Mouse (Mus musculus): ENCODE measurements at regions not wholly inside any gene's neighbourhood (a gene's known extent, or its start where the extent isn't known, plus 50 kb on each side); places are given as distances from the start of the nearest gene placed in this dataset.

- Histone ChIP-seq H3K4me3 (ENCODE audit: low read depth, low read length) (no peak overlapping the region), H3K9me3 (ENCODE audit: low read length) (no peaks in the 10 kb centered on the region), H3K36me3 (ENCODE audit: insufficient read depth, low read length) (no peaks in the 10 kb centered on the region), H3K4me1 (ENCODE audit: insufficient read depth, low read depth, low read length) (peaks cover 7% of the 10 kb centered on the region; the same call in 1 of the 2 replicates), H3K4me2 (replicated peaks; ENCODE audit: low read depth, low read length) (no peak overlapping the region), H3K27ac (ENCODE audit: low read length) (no peak overlapping the region), H3K27me3 (replicated peaks; ENCODE audit: insufficient read depth, low read length) (no peaks in the 10 kb centered on the region), H3K9ac (replicated peaks; ENCODE audit: low read depth) (no peak overlapping the region)
- WGBS, result 13% methylated on average over 3 of the region's 3 CpGs
- ATAC-seq (peak; percentile 46), DNase-seq (ENCODE audit: low spot score) (peak; percentile 76)
- TF ChIP-seq CTCF (IDR thresholded peaks at IDR 0.05), result no peak
- no peak for TF ChIP-seq EP300 (IDR thresholded peaks at IDR 0.05)
Observed at GRCm38 (mm10) chr3:143103333-143103732, 221.5 kb upstream of the Pkn2 start.

GRCm38 (mm10) chr3:143100810-143101645 lies 219.2 kb upstream of the Pkn2 start:
- no peaks in the 10 kb centered on the region for H3K36me3 ChIP-seq (ENCODE audit: insufficient read depth, low read length)
- DNase-seq (ENCODE audit: low spot score), result peak; percentile 35
- H3K4me3 ChIP-seq (ENCODE audit: low read depth, low read length), result peak overlapping the region; percentile 38
- H3K27ac ChIP-seq (ENCODE audit: low read length), result no peak overlapping the region
- no peaks in the 10 kb centered on the region for H3K9me3 ChIP-seq (ENCODE audit: low read length)
- H3K9ac ChIP-seq (replicated peaks; ENCODE audit: low read depth), result 0 out of 2 replicates have a peak overlapping the region, but pooled peaks have one; percentile 32
- TF ChIP-seq EP300 (IDR thresholded peaks at IDR 0.05) (no peak), CTCF (IDR thresholded peaks at IDR 0.05) (no peak)
- H3K4me2 ChIP-seq (replicated peaks; ENCODE audit: low read depth, low read length), result peak overlapping the region; percentile 69
- WGBS, result 4% methylated on average over 59 of the region's 59 CpGs
- peak; percentile 57; the same call in 1 of the 2 replicates for ATAC-seq
- H3K4me1 ChIP-seq (ENCODE audit: insufficient read depth, low read depth, low read length), result peaks cover 3% of the 10 kb centered on the region; the same call in 1 of the 2 replicates
- no peaks in the 10 kb centered on the region for H3K27me3 ChIP-seq (replicated peaks; ENCODE audit: insufficient read depth, low read length)

GRCm38 (mm10) chr3:143100203-143100602 lies 218.4 kb upstream of the Pkn2 start:
- no peak for TF ChIP-seq CTCF (IDR thresholded peaks at IDR 0.05)
- no peak for TF ChIP-seq EP300 (IDR thresholded peaks at IDR 0.05)
- ATAC-seq (no peak), DNase-seq (ENCODE audit: low spot score) (no peak)
- no peaks in the 10 kb centered on the region for H3K9me3 ChIP-seq (ENCODE audit: low read length)
- H3K9ac ChIP-seq (replicated peaks; ENCODE audit: low read depth), result no peak overlapping the region
- H3K4me1 ChIP-seq (ENCODE audit: insufficient read depth, low read depth, low read length), result peaks cover 3% of the 10 kb centered on the region; the same call in 1 of the 2 replicates
- WGBS, result 61% methylated on average over 7 of the region's 7 CpGs
- H3K4me3 ChIP-seq (ENCODE audit: low read depth, low read length), result peak overlapping the region; percentile 38; the same call in 1 of the 2 replicates
- peak overlapping the region; percentile 69; the same call in 1 of the 2 replicates for H3K4me2 ChIP-seq (replicated peaks; ENCODE audit: low read depth, low read length)
- H3K27ac ChIP-seq (ENCODE audit: low read length), result no peak overlapping the region
- no peaks in the 10 kb centered on the region for H3K36me3 ChIP-seq (ENCODE audit: insufficient read depth, low read length)
- H3K27me3 ChIP-seq (replicated peaks; ENCODE audit: insufficient read depth, low read length), result no peaks in the 10 kb centered on the region

- H3K4me1 ChIP-seq (ENCODE audit: insufficient read depth, low read depth, low read length), result no peaks in the 10 kb centered on the region
- no peak overlapping the region for H3K4me2 ChIP-seq (replicated peaks; ENCODE audit: low read depth, low read length)
- no peaks in the 10 kb centered on the region for H3K9me3 ChIP-seq (ENCODE audit: low read length)
- ATAC-seq, result no peak
- no peak overlapping the region for H3K4me3 ChIP-seq (ENCODE audit: low read depth, low read length)
- H3K27me3 ChIP-seq (replicated peaks; ENCODE audit: insufficient read depth, low read length), result no peaks in the 10 kb centered on the region
- no peak for TF ChIP-seq CTCF (IDR thresholded peaks at IDR 0.05)
- no peak for TF ChIP-seq EP300 (IDR thresholded peaks at IDR 0.05)
- no peak overlapping the region for H3K27ac ChIP-seq (ENCODE audit: low read length)
- no peak overlapping the region for H3K9ac ChIP-seq (replicated peaks; ENCODE audit: low read depth)
- no peak for DNase-seq (ENCODE audit: low spot score)
- WGBS, result 47% methylated on average over 4 of the region's 4 CpGs
- H3K36me3 ChIP-seq (ENCODE audit: insufficient read depth, low read length), result no peaks in the 10 kb centered on the region
Observed at GRCm38 (mm10) chr3:143092206-143092605, 210.4 kb upstream of the Pkn2 start.

- 24% methylated on average over 9 of the region's 9 CpGs for WGBS
- no peaks in the 10 kb centered on the region for H3K9me3 ChIP-seq (ENCODE audit: low read length)
- no peaks in the 10 kb centered on the region for H3K27me3 ChIP-seq (replicated peaks; ENCODE audit: insufficient read depth, low read length)
- H3K4me1 ChIP-seq (ENCODE audit: insufficient read depth, low read depth, low read length), result no peaks in the 10 kb centered on the region
- no peak overlapping the region for H3K4me3 ChIP-seq (ENCODE audit: low read depth, low read length)
- TF ChIP-seq CTCF (IDR thresholded peaks at IDR 0.05) (no peak), EP300 (IDR thresholded peaks at IDR 0.05) (no peak)
- ATAC-seq, result no peak
- H3K9ac ChIP-seq (replicated peaks; ENCODE audit: low read depth), result no peak overlapping the region
- no peaks in the 10 kb centered on the region for H3K36me3 ChIP-seq (ENCODE audit: insufficient read depth, low read length)
- no peak for DNase-seq (ENCODE audit: low spot score)
- no peak overlapping the region for H3K4me2 ChIP-seq (replicated peaks; ENCODE audit: low read depth, low read length)
- no peak overlapping the region for H3K27ac ChIP-seq (ENCODE audit: low read length)
Observed at GRCm38 (mm10) chr3:143090886-143091285, 209.1 kb upstream of the Pkn2 start.

GRCm38 (mm10) chr3:143090316-143090715 lies 208.5 kb upstream of the Pkn2 start:
- DNase-seq (ENCODE audit: low spot score) (no peak), ATAC-seq (no peak)
- H3K9me3 ChIP-seq (ENCODE audit: low read length), result no peaks in the 10 kb centered on the region
- H3K4me1 ChIP-seq (ENCODE audit: insufficient read depth, low read depth, low read length), result no peaks in the 10 kb centered on the region
- no peak for TF ChIP-seq EP300 (IDR thresholded peaks at IDR 0.05)
- TF ChIP-seq CTCF (IDR thresholded peaks at IDR 0.05), result no peak
- H3K36me3 ChIP-seq (ENCODE audit: insufficient read depth, low read length), result no peaks in the 10 kb centered on the region
- 65% methylated on average over 3 of the region's 3 CpGs for WGBS
- no peak overlapping the region for H3K4me2 ChIP-seq (replicated peaks; ENCODE audit: low read depth, low read length)
- H3K27ac ChIP-seq (ENCODE audit: low read length), result no peak overlapping the region
- no peak overlapping the region for H3K4me3 ChIP-seq (ENCODE audit: low read depth, low read length)
- no peaks in the 10 kb centered on the region for H3K27me3 ChIP-seq (replicated peaks; ENCODE audit: insufficient read depth, low read length)
- no peak overlapping the region for H3K9ac ChIP-seq (replicated peaks; ENCODE audit: low read depth)

Measured in lung, postnatal 0 days (tissue).